Mouse (Mus musculus) bone marrow macrophage, adult 2 months (primary cell): Measurements from ENCODE around the gene Mrgprd.

Experiments
- CTCF ChIP-seq: IDR thresholded peaks from 2 replicates; pipeline ENCODE4 v1.5.1; 2012; ENCODE audit warnings: low read depth, mild to moderate bottlenecking, low read length, moderate library complexity
- POLR2A ChIP-seq: IDR thresholded peaks from 2 replicates; pipeline ENCODE4 v1.6.1; 2012; ENCODE audit warnings: mild to moderate bottlenecking, low read depth, low read length, borderline replicate concordance

GRCm38 (mm10) chr7:145298666-145299490 lies 15.8 kb upstream of the Mrgprd start:
- TF ChIP-seq CTCF (no peak; the same call in 1 of the 2 replicates), POLR2A (no peak)
